Mouse (Mus musculus) spleen, postnatal 10 days (tissue): ENCODE results near the gene Hps5.
A peak's percentile ranks its signal among the peaks of the same experiment; 100 is the strongest.
"Not testable (repeated sequence)": the region's sequence is repeated elsewhere in the genome, so short reads cannot be mapped to it uniquely, and the experiment has no call there.

Source experiments
- DNase-seq, 2 experiments: peaks; one replicate each; pipeline ENCODE4 v3.0.0; 2021 to 2022; ENCODE audit warnings: low spot score in 2 of 2

Gene Hps5

GRCm38 (mm10) chr7:46795287-46796205, at the start of gene Hps5, which contains the start of gene Gtf2h1:
Hps5 (minus strand) TSS chr7:46796064.
Gtf2h1 (plus strand) TSS chr7:46796103.
- peak; percentile 94 to 99 for DNase-seq

DNA sequence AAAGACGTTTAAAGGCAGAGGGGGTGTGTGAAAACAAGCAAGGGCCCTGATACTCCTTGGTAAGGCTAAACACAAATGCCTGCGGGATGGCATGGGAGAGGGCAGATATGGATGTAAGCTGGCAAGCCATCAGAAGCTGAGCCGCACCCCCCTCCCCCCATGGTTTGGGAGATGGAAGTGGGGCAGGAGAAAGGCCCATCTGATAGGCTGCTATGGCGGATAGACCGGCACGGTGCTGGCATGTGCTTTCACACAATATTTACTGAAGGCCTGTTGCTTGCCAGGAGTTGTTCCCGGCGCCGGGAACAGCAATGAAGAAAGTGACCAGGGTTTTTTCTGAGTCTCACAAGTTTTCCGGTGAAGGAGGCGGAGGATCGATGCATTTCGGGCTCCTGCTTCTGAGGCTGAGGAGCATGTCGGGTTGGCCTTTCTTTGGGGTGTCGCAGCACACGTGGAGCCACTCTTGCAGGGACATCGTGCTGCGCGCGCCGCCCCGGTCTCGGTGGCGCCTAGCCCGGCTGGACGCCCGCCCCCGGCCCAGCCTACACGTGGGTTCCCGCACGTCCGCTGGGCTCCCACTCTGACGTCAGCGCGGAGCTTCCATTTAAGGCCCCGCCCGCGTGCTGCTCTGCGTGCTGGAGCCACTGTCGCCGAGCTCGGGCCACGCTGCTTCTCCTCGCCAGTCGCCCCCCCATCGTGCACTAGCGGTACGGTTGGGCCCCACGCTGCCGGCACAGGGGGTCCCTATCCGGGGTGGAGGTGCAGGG, 49.5 kb upstream of the Hps5 start:
- DNase-seq, result peak; percentile 75 to 90

DNA sequence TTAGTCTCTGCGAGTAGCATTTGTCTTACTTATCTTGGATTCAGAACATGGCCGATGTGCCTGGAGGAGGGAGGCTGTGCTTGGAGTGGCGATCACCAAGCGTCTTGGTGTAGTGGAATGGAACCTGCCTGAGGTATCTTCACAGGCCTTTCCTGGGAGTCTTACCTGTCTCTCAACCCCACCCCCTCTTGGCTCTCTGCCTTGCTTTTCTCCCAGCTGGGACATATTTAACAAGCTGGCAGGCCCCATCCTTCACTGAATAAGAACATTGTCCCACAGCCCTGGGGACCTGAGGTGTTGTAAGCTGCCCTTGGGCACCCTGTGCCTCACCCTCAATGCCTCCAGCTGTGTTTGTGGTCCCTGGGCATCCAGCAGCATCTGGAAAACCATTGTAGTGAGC, 47.7 kb upstream of the Hps5 start:
- no peak for DNase-seq

GRCm38 (mm10) chr7:46842278-46842677, 46.4 kb upstream of the Hps5 start:
- no peak for DNase-seq

DNA sequence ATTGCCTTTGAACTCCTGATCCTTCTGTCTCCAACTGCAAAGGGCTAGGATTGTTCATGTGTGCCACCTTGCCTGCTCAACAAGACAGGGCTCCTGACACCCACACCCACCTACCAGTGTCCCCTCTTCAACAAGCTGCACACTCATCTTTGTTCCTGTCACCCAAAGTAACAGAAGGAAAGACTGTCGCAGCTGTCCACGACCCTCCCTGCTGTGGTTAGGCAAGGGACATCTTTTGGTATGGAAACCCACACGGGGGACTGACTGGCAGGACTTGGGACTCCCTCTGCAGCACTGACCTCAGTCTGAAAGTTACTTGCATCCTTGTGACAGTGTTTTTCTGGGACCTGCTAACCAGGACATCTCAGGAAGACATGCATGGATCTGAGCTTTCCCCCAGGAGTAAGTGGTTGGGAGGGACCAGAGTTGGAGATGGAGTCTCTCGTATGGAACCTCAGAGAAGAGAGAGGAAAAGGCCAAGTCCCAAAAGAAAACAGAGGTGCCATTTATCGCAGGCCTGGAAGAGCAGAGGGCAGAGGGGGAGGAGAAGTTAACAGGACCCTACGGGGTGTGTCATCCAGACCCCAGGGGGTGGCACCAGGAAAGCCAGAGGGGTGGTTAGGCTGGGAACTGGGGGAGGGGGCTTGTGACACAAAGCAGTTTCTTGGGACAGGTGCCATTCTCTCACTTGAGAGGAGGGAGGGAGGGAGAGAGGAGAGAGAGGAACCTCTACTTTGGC, 45.1 kb upstream of the Hps5 start, which contains the start of gene Ldha:
Gene Ldha, plus strand, starts transcription at position 689 of the 739 bp plus-strand sequence.
- DNase-seq, result no peak

GRCm38 (mm10) chr7:46840326-46840725, 44.5 kb upstream of the Hps5 start:
- DNase-seq, result no peak

DNA sequence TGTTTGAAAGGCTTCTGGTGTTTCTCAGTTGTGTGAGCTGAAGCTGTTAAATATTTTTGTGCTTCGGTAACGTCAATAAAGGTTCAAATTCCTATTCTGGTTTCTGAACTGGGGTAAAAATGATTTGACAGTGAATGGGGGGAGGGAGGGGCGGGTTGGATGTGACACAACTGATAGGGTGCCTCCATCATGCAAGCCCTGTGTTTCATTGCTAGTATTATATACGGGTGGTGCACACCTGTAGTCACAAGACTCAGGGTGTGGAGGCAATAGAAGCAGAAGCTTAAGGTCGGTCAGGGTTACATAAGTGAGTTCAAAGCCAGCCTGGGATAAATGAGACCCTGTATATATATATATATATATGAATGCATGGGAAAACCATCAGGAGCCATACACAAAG, 44.0 kb upstream of the Hps5 start:
- DNase-seq, result no peak

DNA sequence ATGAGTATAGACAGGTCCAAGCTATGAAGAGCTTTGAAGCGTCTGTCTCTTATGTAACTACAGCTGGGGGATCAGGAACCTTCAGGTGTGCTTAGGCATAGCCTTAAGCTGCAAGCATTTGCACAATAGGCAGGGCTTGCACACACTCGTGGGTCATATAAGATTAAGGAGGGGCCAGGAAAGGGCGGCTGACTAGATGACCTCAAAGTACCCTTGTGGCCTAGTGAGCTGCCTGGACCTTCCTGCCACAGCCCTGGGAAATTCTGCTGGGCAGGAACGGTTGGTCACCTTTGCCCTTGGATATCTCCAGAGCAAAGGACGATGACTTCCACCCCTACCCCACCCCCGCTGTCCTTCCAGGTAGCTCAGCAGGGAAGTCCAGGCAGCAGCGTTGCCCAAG, 43.6 kb upstream of the Hps5 start:
- DNase-seq, result no peak

DNA sequence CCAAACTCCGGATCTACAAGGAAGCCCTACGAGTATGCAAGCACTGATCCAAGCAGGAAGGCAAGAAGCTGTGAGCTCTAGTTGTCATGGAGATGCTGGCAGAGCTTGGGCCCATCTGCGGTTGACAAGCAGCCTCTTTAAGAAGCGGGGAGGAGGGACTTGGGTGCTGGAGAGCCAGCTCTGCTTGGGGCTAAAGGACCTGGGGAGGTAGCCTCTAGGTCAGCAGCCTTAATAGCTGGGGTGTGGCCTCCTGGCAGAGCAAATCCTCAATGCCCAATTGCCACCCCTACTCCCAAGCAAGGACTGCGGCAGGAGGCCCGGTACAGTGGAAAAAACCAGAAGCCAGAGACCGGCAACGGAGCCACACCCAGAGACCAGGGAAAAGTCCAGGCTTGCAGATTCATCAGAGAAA, 43.0 kb upstream of the Hps5 start:
- peak in 1 of 2 experiments; percentile 36 for DNase-seq

- DNase-seq, result no peak
Measured at GRCm38 (mm10) chr7:46838104-46838671, 42.3 kb upstream of the Hps5 start.

DNA sequence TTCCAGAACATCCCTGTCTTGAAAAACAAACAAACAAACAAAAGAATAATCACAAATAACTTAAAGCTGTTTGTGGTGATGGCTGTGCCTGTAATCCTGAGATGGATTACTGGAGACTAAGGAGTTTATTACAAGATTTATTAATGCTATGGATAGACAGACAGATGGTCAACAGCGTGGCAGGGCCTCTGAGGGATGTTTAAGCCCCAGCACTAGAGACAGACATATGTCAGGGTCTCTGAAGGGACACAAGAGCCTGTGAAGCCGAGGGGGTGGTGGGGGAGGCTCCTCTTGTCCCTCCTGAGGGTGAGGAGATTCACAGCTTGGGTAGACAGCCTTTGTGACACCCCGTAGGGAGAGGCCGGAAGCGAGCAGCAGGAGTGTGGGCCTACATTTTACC, 41.2 kb upstream of the Hps5 start:
- no peak for DNase-seq

GRCm38 (mm10) chr7:46836357-46836756, 40.5 kb upstream of the Hps5 start:
- no peak for DNase-seq

DNA sequence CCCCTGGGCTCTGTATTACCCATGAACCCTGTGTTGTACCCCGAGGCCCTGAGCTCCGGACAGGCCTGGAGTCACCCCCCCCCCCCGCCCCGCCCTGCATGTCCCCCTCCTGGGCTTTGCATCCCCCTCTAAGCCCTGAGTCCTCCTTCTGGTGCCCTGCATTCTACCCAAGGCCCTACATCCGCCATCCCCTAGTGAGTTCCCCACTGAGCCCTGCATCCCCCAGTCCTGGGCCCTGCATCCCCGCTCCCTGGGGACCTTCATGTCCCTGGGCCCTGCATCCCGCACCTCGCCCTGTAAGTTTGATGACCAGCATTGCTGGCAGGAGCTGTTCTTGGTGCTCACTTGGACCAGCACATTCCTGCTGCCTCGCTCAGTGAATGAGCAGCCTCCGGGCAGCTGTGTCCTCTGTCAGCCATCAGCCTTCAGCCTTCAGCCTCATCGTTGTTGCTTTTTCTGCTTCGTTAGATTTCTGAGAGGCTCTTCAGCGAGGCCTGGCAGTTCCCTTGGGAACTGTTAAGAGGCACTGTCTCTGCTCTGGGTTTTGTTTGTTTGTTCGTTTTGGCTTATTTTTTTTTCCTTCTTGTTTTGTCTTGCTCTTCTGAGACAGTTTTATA, 39.2 kb upstream of the Hps5 start:
- DNase-seq, result no peak

DNA sequence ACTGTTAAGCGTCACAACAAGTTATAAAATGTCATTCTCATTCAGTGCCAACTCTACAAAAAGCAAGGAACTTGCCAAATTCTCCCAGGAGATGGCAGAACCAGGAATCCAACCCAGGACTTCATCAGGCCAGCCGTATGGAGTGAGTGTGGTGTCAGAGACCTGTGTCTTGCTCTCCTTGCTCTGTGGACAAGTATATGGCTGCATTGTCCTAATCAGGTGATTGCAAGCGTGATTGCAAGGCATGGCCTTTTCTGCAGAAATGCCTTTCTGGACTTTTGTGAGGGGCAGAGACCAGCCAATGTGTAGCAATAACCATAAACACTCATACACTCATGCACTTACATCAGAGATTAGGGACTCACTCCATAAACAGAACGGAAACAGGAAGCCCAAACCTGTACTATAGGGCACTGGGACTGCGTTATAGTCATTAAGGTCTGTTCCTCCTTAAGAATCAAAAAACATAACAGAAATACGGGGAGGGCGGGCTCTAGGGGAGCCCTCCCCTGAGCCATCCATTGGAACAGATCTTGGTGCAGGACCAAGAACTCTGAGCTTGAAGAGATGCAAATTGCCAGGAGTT, 37.9 kb upstream of the Hps5 start:
- DNase-seq, result no peak

GRCm38 (mm10) chr7:46833266-46833665, 37.4 kb upstream of the Hps5 start:
- DNase-seq, result peak in 1 of 2 experiments; percentile 54

GRCm38 (mm10) chr7:46832112-46832810, 36.4 kb upstream of the Hps5 start:
- not testable (repeated sequence) for DNase-seq

DNA sequence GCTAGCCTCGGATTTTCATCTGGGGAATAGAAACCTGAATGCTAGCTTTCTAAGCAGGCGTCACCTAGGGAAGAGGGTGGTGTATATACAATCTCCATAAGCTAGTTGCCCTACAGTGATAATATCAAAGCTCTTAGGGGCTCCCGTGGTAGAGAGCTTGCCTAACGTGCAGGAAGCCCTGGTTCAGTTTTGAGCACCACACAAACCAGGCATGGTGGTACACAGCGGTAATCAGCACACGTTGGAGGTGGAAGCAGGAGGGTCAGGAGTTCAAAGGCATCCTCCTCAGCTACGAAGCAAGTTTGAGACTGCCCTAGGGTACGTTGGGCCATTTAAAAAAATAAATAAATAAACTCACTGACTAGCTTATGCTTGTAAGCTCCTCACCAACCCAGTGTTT, 35.8 kb upstream of the Hps5 start:
- DNase-seq, result no peak

- peak in 1 of 2 experiments; percentile 48 for DNase-seq
Measured at GRCm38 (mm10) chr7:46830799-46831590, 35.1 kb upstream of the Hps5 start.

DNA sequence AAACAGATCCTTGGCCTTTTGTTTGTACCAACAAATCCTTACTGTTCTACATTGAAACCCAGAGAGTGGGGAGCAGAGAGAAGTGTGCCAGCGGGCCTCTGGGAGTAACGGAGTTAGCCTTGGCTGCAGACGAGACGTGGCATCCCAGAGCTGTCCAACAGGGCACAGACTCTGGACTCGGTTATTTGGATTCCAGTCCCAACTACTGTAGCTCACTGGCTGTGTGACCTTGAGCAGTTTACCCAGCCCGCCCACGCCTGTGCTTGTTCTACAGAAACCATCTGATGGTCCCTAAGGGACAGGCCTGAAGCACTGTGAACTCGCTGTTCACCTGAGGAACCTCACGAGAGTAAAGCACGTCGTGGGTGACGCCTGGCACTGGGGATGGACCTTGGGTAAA, 34.0 kb upstream of the Hps5 start:
- no peak for DNase-seq
